Mouse (Mus musculus): ENCODE measurements around the gene Nmur2.

DNA sequence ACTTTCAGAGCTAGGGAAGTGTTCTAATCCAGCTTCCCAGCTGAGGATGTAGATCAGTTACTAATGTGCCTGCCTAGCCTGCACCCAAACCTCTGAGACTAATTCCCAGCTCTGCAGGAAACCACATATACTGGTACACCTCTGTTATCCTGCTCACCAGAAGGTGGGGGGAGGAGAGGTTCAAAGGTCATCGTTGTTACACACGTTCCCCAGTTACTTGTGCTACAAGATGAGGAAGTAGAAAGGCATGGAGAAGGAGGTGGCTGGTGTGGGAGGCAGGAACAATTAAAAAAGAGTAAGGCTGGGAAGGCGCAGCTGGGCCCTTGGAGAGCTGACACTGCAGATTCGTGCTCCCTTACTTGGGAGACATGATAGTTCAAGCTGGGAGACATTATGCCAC, 23.8 kb upstream of the Nmur2 start:
- TF ChIP-seq POLR2A (IDR thresholded peaks at IDR 0.05; ENCODE audit: low read depth, low read length) (no peak), CTCF (IDR thresholded peaks at IDR 0.05; ENCODE audit: extremely low read depth, insufficient read depth, insufficient read length, insufficient replicate concordance) (no peak)

Data from spleen, adult 2 months (tissue).